Mouse (Mus musculus) hindbrain, embryonic 11.5 days (tissue): Measurements from ENCODE around the gene Cdyl2. TPM values are rescaled to one million over a fixed set of nuclear protein-coding genes. Genes with fewer than 3 reads are reported as not detected.

Experiments used
- ATAC-seq: fragments of 200-750 bp; cut with Nextera tagmentation; 2 replicates; pipeline ENCODE4 v1.8.0; 2017; ENCODE audit warnings: mild to moderate bottlenecking, moderate TSS enrichment, moderate library complexity; ENCODE audit not compliant: low FRiP score
- DNase-seq: peaks from one replicate; pipeline ENCODE4 v3.0.0-alpha.2; 2015; ENCODE audit warnings: low spot score
- H3K27ac ChIP-seq: fragments of 300-500 bp; sonication (generic); 2 replicates; pipeline ENCODE4 v1.5.1; 2014; ENCODE audit warnings: mild to moderate bottlenecking, low read depth, low read length
- H3K27me3 ChIP-seq: fragments of 300-500 bp; sonication (generic); 2 replicates; pipeline ENCODE4 v1.6.1; 2014; ENCODE audit warnings: mild to moderate bottlenecking, low read length, moderate library complexity, mixed read lengths; ENCODE audit not compliant: control insufficient read depth, insufficient read depth
- H3K36me3 ChIP-seq: fragments of 300-500 bp; sonication (generic); 2 replicates; pipeline ENCODE4 v1.6.1; 2014; ENCODE audit warnings: mild to moderate bottlenecking, low read length, moderate library complexity, mixed read lengths; ENCODE audit not compliant: control insufficient read depth, insufficient read depth
- H3K4me1 ChIP-seq: fragments of 300-500 bp; sonication (generic); replicated peaks from 2 replicates; pipeline ENCODE4 v1.6.1; 2014; ENCODE audit warnings: low read length, mixed read lengths; ENCODE audit not compliant: control insufficient read depth, insufficient read depth
- H3K4me2 ChIP-seq: fragments of 300-500 bp; sonication (generic); replicated peaks from 2 replicates; pipeline ENCODE4 v1.6.1; 2014; ENCODE audit warnings: mild to moderate bottlenecking, low read depth, low read length
- H3K4me3 ChIP-seq: fragments of 300-500 bp; sonication (generic); 2 replicates; pipeline ENCODE4 v1.5.1; 2014; ENCODE audit warnings: low read depth, low read length
- H3K9ac ChIP-seq: fragments of 300-500 bp; sonication (generic); 2 replicates; pipeline ENCODE4 v1.6.1; 2014; ENCODE audit warnings: low read depth, low read length
- H3K9me3 ChIP-seq: fragments of 300-500 bp; sonication (generic); 2 replicates; pipeline ENCODE4 v1.6.1; 2016; ENCODE audit warnings: low read length; ENCODE audit not compliant: control insufficient read depth
- WGBS: fragments of 180-500 bp; shearing (Covaris S2); extraction: QIAGEN DNeasy Blood & Tissue Kit; methylation state at CpG from one replicate; pipeline ENCODE4 v1.1.7; 2014; 5-methylcytosine and 5-hydroxymethylcytosine counted together
- polyA plus RNA-seq: library from polyadenylated mRNA; unstranded; fragments of >200 nt; fragmentation: Nextera tagmentation; extraction: Ambion mirVana; gene quantifications from 2 replicates; pipeline ENCODE4 v1.2.1, GENCODE M21; 2014

The Cdyl2 gene
- polyA plus RNA-seq, 1 experiment from 2014 or later = 6.4 TPM

- Histone ChIP-seq H3K36me3 (no peaks in the 10 kb centered on the region), H3K9ac (no peak overlapping the region), H3K9me3 (no peaks in the 10 kb centered on the region), H3K4me1 (no peaks in the 10 kb centered on the region), H3K4me3 (no peak overlapping the region), H3K27me3 (no peaks in the 10 kb centered on the region), H3K4me2 (no peak overlapping the region), H3K27ac (no peak overlapping the region)
- ATAC-seq = no peak
- 100% methylated on average over 1 of the region's 1 CpGs for WGBS
- no peak for DNase-seq
Measured at GRCm38 (mm10) chr8:116740726-116741125, 7.9 kb upstream of the Cdyl2 start.

- Histone ChIP-seq H3K27me3 (0 out of 2 replicates have a peak, but pooled peaks cover 3% of the 10 kb centered on the region), H3K9ac (no peak overlapping the region), H3K4me3 (no peak overlapping the region), H3K9me3 (no peaks in the 10 kb centered on the region), H3K36me3 (no peaks in the 10 kb centered on the region), H3K4me2 (no peak overlapping the region), H3K4me1 (no peaks in the 10 kb centered on the region), H3K27ac (no peak overlapping the region)
- ATAC-seq (no peak), DNase-seq (no peak)
- WGBS = 68% methylated on average over 5 of the region's 5 CpGs
Measured at GRCm38 (mm10) chr8:116735306-116735705, 2.5 kb upstream of the Cdyl2 start.

DNA sequence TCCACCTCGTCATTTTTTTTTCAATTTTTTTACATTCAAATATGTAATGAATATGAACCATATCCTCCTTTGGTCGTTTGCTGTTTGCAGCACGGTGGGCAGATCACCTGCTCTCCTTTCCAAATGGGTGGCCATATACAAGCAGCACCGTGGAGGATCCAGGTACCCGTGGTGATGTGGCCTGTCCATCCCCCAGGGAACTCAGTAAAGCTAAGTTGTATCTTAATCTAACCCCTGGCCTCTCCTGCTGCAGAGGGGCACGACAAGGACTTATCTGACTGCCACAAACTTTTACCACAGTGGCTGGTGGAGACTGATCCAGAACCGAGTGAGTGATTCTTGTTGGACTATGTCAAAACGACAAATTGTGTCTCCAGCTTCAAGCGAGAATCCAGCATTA lies 1.4 kb upstream of the Cdyl2 start:
- Histone ChIP-seq H3K4me2 (no peak overlapping the region), H3K36me3 (no peaks in the 10 kb centered on the region), H3K9me3 (no peaks in the 10 kb centered on the region), H3K27me3 (0 out of 2 replicates have a peak, but pooled peaks cover 3% of the 10 kb centered on the region), H3K9ac (no peak overlapping the region), H3K4me1 (no peaks in the 10 kb centered on the region), H3K4me3 (no peak overlapping the region), H3K27ac (no peak overlapping the region)
- no peak for ATAC-seq
- no peak for DNase-seq
- 62% methylated on average over 9 of the region's 9 CpGs for WGBS

DNA sequence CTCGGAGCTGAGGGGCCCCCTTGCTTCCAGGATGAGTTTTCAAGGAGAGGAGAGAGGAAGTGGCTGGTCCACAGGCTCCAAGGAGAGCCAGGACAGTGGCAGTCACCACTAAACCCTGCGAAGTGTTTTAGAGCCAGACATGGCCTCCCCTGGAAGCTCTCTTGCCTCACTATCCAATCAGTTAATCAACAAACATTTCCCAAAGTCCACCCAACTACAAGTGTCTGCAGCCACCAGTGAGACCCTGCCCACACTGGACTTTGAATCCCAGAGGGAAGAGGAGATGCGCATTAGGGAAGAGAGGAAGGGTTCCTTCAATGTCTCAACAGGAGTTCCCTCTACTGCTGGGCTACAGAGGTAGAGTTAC lies 840 bp upstream of the Cdyl2 start:
- Histone ChIP-seq H3K27me3 (0 out of 2 replicates have a peak, but pooled peaks cover 3% of the 10 kb centered on the region), H3K36me3 (no peaks in the 10 kb centered on the region), H3K4me1 (no peaks in the 10 kb centered on the region), H3K9ac (peak overlapping the region; percentile 83), H3K9me3 (no peaks in the 10 kb centered on the region), H3K4me2 (peak overlapping the region; percentile 84), H3K27ac (0 out of 2 replicates have a peak overlapping the region, but pooled peaks have one; percentile 63), H3K4me3 (peak overlapping the region; percentile 78)
- WGBS = 34% methylated on average over 3 of the region's 3 CpGs
- ATAC-seq = no peak
- peak; percentile 44 for DNase-seq

- H3K4me1 ChIP-seq = no peaks in the 10 kb centered on the region
- H3K27me3 ChIP-seq = 0 out of 2 replicates have a peak, but pooled peaks cover 3% of the 10 kb centered on the region
- H3K27ac ChIP-seq = peak overlapping the region; percentile 63; the same call in 1 of the 2 replicates
- H3K9me3 ChIP-seq = no peaks in the 10 kb centered on the region
- H3K9ac ChIP-seq = peak overlapping the region; percentile 83
- no peaks in the 10 kb centered on the region for H3K36me3 ChIP-seq
- H3K4me2 ChIP-seq = peak overlapping the region; percentile 84
- WGBS = 1% methylated on average over 32 of the region's 46 CpGs
- peak overlapping the region; percentile 78 for H3K4me3 ChIP-seq
- DNase-seq (peak; percentile 34), ATAC-seq (peak; percentile 70)
Measured at GRCm38 (mm10) chr8:116731976-116732683, 661 bp downstream of the Cdyl2 start.

DNA sequence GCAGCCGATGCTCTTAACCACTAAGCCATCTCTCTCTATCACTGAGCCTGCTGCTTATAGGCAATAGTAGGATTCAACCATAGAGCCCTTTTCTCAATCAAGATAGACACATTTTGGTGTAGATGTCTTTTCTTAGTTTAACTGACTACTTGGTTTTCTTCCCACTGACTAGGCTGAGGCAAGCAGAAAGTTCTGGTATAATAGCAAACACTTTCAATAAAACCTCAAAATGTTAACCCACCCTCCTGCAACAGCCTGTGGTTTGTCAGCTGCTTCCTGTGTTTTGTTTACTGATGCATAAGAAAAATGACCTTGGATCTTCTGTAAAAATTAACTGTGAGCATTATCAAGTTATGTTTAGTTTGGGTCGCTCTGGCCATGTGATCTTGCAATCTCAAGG lies 11.3 kb downstream of the Cdyl2 start:
- no peak for ATAC-seq
- 95% methylated on average over 2 of the region's 2 CpGs for WGBS
- DNase-seq = no peak
- Histone ChIP-seq H3K27ac (no peak overlapping the region), H3K9me3 (0 out of 2 replicates have a peak, but pooled peaks cover 2% of the 10 kb centered on the region), H3K36me3 (no peaks in the 10 kb centered on the region), H3K4me1 (no peaks in the 10 kb centered on the region), H3K4me2 (no peak overlapping the region), H3K27me3 (no peaks in the 10 kb centered on the region), H3K4me3 (no peak overlapping the region), H3K9ac (no peak overlapping the region)

DNA sequence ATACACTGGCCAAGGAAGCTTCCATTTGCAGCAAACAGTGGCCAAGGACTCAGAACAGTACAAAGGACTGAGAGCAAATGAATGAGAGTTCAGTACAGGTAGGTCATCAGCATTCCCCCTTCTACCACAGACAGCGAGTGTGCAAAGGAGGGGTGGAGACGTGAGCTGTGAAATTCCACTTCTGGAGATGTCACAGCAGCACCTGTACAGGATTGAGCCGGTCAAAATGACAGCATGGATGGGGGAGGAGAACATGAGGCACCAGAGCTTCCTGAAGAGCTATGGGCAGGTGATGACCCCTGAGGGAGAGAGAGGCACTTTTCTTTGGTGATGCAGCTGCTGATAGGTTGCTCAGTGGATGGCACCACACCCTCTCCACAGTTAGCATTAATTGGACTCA lies 25.3 kb downstream of the Cdyl2 start:
- no peaks in the 10 kb centered on the region for H3K9me3 ChIP-seq
- ATAC-seq (no peak), DNase-seq (no peak)
- H3K27me3 ChIP-seq = no peaks in the 10 kb centered on the region
- no peak overlapping the region for H3K4me2 ChIP-seq
- H3K9ac ChIP-seq = no peak overlapping the region
- H3K4me1 ChIP-seq = no peaks in the 10 kb centered on the region
- WGBS = 80% methylated on average over 3 of the region's 3 CpGs
- no peaks in the 10 kb centered on the region for H3K36me3 ChIP-seq
- H3K4me3 ChIP-seq = no peak overlapping the region
- H3K27ac ChIP-seq = no peak overlapping the region

DNA sequence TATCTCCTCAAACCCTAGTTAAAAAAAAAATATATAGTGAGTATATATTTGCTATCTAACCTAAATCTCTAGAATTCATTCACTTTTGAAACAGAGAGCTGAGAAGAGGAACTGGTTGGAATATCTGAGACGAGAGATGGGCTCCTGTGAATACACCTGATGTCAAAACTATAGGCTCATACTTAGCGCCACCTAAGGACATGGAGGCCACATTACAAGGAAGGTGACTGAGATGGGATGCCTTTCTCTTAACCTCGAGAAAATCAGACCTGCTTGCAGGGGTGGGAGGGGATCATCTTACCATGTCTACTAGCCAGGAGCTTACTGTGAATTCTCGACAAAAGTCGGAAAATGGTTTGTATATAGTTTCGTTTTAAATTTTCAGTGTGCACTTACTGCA lies 30.3 kb downstream of the Cdyl2 start:
- H3K27ac ChIP-seq = no peak overlapping the region
- H3K36me3 ChIP-seq = no peaks in the 10 kb centered on the region
- no peak overlapping the region for H3K4me2 ChIP-seq
- DNase-seq (no peak), ATAC-seq (no peak)
- no peaks in the 10 kb centered on the region for H3K4me1 ChIP-seq
- no peak overlapping the region for H3K9ac ChIP-seq
- no peaks in the 10 kb centered on the region for H3K27me3 ChIP-seq
- 88% methylated on average over 6 of the region's 6 CpGs for WGBS
- H3K4me3 ChIP-seq = no peak overlapping the region
- no peaks in the 10 kb centered on the region for H3K9me3 ChIP-seq

- no peak for ATAC-seq
- Histone ChIP-seq H3K4me1 (no peaks in the 10 kb centered on the region), H3K36me3 (no peaks in the 10 kb centered on the region), H3K9me3 (no peaks in the 10 kb centered on the region), H3K4me2 (no peak overlapping the region), H3K4me3 (no peak overlapping the region), H3K27me3 (no peaks in the 10 kb centered on the region), H3K9ac (no peak overlapping the region), H3K27ac (no peak overlapping the region)
- WGBS = 86% methylated on average over 15 of the region's 15 CpGs
- DNase-seq = no peak
Measured at GRCm38 (mm10) chr8:116692931-116693330, 39.9 kb downstream of the Cdyl2 start.
